Mouse (Mus musculus) brain, embryonic 18.5 days (tissue): ENCODE measurements at regions not wholly inside any gene's neighbourhood (a gene's known extent, or its start where the extent isn't known, plus 50 kb on each side); places are given as distances from the start of the nearest gene placed in this dataset.

Experiments
- DNase-seq: peaks from one replicate; pipeline ENCODE4 v3.0.0-alpha.2; 2012; ENCODE audit warnings: low read depth, low spot score

- no peak for DNase-seq
Measured at GRCm38 (mm10) chr2:169351547-169351946, 236.0 kb downstream of the Gm11011 start.

DNA sequence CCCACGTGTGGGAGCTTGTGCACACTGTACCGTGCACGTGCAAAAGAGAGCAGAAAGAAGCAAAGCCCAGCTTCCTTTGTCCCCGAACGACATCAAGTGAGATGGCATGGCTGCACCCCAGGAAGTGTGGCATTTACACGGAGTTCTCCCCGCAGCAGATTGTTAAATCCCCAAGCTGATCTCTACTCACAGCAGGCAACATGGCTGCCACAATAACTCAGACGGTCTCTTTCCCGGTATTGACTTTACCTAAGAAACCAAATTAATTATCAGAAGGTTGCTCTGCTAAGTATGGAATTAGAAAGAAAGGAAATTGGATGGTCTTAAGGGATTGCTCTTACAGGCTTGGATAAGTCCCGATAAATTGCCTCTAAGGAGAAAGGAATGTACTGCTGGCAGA, 241.4 kb downstream of the Gm11011 start:
- no peak for DNase-seq

GRCm38 (mm10) chr2:169319521-169319920, 268.0 kb downstream of the Gm11011 start:
- no peak for DNase-seq

GRCm38 (mm10) chr2:169314396-169314930, 273.1 kb downstream of the Gm11011 start:
- no peak for DNase-seq

- no peak for DNase-seq
Measured at GRCm38 (mm10) chr2:169311821-169312220, 275.7 kb downstream of the Gm11011 start.

GRCm38 (mm10) chr2:169311356-169311755, 276.2 kb downstream of the Gm11011 start:
- DNase-seq = no peak

- no peak for DNase-seq
Measured at GRCm38 (mm10) chr2:169304360-169304759, 283.2 kb downstream of the Gm11011 start.

DNA sequence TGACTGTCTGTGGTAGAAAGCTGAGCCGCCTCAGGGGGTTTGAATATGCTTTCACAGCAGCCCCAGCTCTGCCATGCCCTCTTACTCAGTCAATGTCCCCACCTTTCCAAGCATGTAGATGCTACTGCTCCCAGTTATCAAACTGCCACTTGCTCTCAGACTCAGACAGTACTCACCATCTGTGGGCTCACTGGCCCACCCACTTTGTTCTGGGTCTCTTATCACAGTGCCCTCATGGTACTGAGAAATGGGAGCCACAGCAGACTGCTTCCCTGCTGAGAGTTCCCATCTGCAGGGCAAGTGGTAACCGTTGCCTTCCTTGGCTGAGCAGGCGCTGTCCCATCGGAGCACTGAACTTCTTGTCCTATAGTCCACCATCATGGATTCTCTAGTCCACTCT, 286.6 kb downstream of the Gm11011 start:
- no peak for DNase-seq

DNA sequence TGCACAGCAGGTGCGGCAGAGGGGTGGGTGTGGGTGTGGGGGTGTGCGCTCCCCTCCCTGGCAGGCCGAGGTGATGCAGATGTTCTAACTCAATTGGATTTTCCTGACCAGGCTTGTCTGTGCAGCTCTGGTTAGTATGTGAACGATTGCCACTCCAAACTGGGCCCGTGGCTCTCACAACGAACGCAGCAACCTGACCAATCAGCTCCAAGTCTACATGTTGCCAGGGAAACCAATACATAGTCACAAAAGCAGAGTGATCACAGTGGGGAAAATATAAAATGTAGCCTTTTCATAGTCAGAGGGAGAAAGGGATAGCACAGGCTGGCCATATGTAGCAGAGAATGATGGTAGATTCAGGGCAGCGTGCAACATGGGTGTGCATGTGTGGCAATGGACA, 287.1 kb downstream of the Gm11011 start:
- DNase-seq = peak; percentile 67

DNA sequence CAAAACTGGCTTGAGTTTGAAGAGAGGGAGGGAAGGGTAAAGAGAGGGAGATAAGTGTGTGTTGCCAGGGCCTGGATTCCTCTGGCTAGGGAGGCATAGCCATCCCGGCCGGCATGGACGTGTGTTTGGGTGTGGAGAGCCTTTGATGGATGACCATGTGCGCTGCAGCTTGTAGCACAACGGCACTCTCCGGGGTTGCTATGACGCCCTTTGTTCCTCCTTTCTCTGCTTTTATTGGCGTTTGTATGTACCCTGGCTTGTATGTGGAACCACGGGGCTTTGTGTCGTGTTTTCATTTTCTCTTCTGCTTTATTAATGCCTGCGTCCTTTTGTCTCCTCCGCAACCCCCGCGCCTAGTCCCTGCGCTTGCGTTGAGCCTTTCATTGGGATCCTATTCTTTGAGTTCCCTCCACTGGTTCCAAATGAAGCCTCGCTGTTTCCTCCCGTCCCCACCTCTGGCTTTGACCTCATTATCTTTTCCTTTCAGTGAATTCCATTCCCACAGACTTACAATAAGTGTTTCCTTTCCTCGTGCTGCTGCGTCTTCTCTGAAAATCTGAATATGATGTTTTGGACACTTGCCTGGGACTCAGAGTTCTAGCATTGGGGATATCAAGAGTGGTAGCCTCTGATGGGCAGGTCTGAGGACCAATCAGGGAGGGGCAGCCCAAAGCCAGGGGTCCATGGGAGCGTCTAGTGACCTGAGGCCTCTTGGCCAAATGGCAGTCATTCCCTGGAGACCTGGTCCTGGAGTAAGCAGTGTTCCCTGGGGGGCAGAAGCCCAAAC, 289.5 kb downstream of the Gm11011 start:
- DNase-seq = peak; percentile 37

- no peak for DNase-seq
Measured at GRCm38 (mm10) chr2:169297226-169297625, 290.3 kb downstream of the Gm11011 start.

GRCm38 (mm10) chr2:169293351-169293750, 294.2 kb downstream of the Gm11011 start:
- no peak for DNase-seq

DNA sequence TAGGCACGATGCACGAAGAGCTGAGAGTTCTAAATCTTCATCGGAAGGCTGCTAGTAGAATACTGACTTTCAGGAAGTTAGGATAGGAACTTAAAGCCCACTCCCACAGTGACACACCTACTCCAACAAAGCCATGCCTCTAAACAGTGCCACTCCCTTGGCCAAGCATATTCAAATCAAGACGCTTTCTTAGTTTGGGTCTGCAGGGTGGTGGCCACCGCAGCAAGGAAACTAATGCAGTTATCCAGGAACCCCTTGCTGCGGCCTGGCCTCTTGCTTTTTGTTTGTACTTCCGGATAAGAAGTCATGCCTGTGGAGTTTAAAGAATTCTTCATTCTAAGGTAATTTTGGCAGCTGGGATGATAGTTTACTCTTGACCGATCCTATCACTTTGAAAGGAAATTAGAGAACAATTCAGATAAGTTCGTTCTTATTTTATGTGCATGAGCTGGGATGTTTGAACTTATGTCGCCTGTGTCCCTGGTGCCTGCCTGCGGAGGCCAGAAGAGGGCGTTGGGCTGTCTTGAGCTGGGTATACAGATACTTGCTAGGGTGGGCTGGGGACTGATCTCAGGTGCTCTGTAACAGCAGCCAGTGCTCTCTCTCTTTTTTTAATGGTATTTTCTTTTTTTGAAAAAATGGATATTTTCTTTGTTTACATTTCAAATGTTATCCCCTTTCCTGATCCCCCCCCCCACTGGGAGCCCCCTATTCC, 298.5 kb downstream of the Gm11011 start:
- no peak for DNase-seq

GRCm38 (mm10) chr2:169286701-169287100, 300.8 kb downstream of the Gm11011 start:
- DNase-seq = no peak

GRCm38 (mm10) chr2:169282508-169283117, 304.9 kb downstream of the Gm11011 start:
- DNase-seq = no peak

DNA sequence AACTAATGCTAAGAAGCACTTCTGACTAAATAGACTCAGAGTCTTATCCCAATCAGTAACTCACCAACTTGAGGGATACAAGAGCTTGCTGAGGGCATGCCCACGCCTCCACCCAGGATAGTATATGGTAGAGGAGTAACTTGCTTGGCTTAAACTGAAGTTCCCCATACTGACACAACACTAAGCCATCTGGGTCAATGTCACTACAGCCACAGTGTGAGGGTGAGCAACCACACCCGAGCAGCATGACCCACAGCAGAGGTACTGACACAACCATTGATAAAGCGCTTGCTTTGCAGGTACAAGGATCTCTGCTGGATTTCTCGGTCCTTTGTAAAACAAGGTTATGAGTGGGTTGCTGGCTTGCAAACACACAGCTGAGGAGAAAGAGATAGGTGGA, 312.2 kb downstream of the Gm11011 start:
- DNase-seq = no peak

GRCm38 (mm10) chr2:169274101-169274500, 313.4 kb downstream of the Gm11011 start:
- no peak for DNase-seq

- no peak for DNase-seq
Measured at GRCm38 (mm10) chr2:169272622-169273021, 314.9 kb downstream of the Gm11011 start.

GRCm38 (mm10) chr2:169272018-169272417, 315.5 kb downstream of the Gm11011 start:
- DNase-seq = no peak

- DNase-seq = no peak
Measured at GRCm38 (mm10) chr2:169260636-169261035, 305.2 kb upstream of the Zfp64 start.

DNA sequence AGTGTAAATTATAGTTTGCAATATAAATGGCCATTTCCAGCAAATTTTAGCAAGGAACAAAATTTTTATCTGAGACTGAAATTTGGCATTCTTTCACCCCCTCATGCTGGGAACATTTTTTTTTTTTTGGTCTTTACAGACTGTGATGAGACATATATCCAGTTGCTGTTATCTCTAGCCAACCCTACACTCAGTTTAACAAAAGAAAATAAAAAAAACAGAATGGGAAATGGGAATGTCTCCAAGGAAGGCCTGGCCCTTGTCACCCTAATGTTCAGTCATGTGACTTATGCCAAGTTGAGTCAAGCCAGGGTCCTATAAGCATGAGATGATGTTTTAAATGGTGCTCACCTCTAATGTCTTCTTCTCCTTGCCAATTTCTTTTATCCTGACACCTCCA, 289.2 kb upstream of the Zfp64 start:
- no peak for DNase-seq

- no peak for DNase-seq
Measured at GRCm38 (mm10) chr2:169243981-169244380, 288.6 kb upstream of the Zfp64 start.
